Mouse (Mus musculus) left cerebral cortex, adult 11 months (tissue): ENCODE data around the gene Rfc5.

Experiments
- DNase-seq: peaks from one replicate; pipeline ENCODE4 v3.0.0; 2022; ENCODE audit warnings: low spot score

Gene Rfc5

GRCm38 (mm10) chr5:117374372-117375049 lies 14.3 kb downstream of the Rfc5 start:
- DNase-seq, result no peak

DNA sequence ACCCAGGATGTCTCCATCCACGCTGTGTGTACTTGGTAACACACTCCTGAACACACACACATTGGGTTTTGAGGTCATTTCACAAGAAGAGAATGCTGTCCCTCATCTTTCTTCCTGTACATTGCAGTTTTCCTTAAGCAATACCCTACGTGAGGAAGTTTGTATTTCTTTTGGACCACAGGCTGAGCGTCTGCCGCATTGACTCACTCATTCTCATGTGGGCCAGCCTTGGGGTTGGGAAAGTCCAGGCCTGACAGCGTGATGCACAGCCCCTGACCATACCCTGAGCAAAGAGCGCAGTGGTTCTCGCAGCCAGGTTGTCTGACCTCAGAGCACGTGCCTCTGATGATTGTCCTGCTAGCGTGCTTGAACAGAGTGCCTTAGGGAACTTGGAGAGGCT lies 15.4 kb downstream of the Rfc5 start:
- DNase-seq, result no peak

- no peak for DNase-seq
Measured at GRCm38 (mm10) chr5:117370592-117370991, 18.3 kb downstream of the Rfc5 start.

GRCm38 (mm10) chr5:117367206-117367605 lies 21.6 kb downstream of the Rfc5 start:
- DNase-seq, result no peak

- no peak for DNase-seq
Measured at GRCm38 (mm10) chr5:117365904-117366561, 22.8 kb downstream of the Rfc5 start.

DNA sequence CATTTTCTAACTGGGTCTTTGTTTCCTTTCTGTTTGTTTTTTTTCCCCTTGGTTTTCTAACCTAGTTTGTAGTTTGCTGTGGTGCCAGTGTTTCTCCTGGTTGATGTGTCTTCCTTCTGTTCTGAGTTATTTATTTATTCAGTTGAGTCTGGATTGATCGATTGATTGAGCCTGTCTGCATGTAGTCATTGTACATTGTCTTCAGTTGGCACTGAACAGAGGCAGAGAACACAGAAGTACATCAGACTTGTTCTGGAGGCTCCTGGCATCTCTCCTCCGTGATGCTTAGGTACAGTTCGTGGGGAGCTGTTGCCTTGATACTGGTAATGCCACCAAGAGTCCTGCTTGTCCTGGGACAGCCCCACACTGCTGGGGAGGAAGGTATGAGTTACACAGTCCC lies 24.0 kb downstream of the Rfc5 start:
- no peak for DNase-seq

GRCm38 (mm10) chr5:117363066-117363782 lies 25.6 kb downstream of the Rfc5 start:
- DNase-seq, result no peak

DNA sequence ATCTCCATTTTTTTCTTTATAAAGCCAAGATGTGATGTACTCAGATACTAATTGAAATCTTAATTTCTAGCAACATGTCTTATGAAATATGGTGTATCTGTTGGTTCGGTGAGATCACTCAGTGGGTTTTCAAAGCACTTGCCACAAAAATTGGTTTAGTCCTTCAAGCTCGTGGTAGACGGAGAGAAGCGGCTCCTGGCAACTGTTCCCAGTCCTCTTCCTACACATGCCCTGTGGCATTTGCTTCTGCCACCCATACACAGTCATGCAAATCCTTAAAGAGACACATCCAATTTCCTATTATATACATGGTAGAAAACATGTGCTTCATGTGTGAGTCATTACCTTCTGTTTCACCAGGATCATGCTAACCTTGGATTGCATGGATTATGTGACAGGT lies 27.3 kb downstream of the Rfc5 start:
- DNase-seq, result no peak

- no peak for DNase-seq
Measured at GRCm38 (mm10) chr5:117360631-117361541, 28.0 kb downstream of the Rfc5 start.

DNA sequence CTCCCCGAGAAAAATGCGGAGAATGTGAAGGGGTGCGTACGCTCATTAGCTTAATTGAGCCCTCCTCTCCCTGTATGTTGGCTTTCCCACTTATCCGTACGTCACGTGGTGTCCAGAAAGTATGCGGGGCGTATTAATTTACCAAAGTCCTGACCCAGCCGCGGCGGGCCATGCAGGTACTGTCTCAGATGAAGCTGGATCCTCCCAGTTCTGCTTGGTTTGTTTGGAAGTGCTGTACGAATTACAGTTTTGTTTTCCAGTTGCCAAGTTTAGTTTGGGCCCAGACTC lies 28.7 kb downstream of the Rfc5 start:
- DNase-seq, result no peak

- DNase-seq, result no peak
Measured at GRCm38 (mm10) chr5:117359497-117360227, 29.2 kb downstream of the Rfc5 start.

DNA sequence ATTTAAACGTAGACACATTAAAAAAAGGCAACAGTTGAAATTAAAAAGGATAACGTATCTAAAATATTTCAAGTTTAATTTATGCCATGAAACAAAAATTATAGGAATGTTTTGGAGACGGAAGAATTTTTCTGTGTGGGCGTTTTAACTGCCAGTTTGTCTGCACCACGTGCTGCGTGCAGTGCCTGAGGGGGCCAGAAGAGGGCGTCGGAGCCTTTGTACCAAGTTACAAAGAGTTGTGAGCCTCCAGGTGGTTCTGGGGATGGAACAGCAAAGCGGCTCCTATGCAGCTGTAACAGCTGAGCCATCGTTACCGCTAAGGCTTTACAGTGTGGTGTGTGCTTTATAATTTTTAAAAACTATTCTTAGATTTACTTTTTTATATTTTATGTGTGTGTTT lies 30.1 kb downstream of the Rfc5 start:
- DNase-seq, result peak; percentile 63

GRCm38 (mm10) chr5:117358248-117358630 lies 30.6 kb downstream of the Rfc5 start:
- DNase-seq, result no peak

- DNase-seq, result no peak
Measured at GRCm38 (mm10) chr5:117357478-117358247, 31.2 kb downstream of the Rfc5 start.

DNA sequence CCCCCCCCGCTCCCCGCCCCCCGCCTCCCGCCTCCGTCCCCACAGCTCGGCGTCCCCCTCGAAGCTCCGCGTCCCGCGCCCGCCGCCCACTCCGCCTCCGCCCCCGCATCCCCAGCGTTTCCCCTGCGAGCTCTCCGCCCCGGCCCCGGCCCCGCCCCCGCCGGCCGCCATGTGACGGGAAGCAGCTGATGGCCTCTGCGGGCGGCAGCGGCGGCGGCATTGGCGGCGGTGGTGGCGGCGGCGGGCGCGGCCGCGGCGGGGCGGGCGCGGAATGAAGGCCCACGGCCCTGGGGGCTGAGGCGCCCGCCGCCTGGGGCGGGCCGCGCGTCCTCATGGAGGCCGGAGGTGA lies 31.7 kb downstream of the Rfc5 start, which contains the start of gene Wsb2:
Gene Wsb2, plus strand, starts transcription at position 176 of the 349 bp plus-strand sequence.
- no peak for DNase-seq

DNA sequence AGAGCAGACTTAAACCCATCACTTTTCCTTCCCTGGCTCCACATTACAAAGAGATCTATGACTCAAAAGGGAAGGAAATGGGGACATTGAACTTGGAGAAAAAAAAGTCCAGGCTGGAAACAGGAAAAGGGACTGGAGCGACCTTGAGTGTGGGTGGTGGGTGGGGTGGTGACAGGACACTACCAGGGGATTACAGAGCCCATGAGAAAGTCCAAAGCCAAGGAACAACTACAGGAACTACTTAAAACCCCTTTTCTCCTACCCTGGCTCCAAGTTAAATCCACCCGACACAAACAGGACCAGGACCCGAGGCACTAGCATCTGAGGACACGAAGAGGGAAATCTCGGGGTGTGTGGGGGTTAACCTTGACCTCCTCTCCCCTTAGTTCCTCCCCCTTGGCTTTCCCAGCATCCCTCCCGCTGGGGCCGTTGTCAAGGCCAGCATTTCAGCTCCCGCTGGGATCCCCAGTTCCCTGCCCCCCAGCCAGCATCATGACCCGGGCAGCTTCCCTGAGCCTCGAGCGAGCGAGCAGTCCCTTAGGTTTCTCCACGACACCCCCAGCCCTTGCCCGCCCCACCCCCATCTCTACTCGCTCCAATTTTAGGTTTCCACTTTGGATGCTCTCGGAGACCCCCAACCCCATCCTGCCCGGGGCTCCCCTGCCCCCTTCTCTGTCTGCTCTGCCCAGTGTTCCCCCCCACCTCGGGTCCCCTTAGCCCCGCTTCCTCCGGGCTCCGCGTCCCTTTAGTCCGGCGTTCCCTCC lies 32.3 kb downstream of the Rfc5 start:
- no peak for DNase-seq

DNA sequence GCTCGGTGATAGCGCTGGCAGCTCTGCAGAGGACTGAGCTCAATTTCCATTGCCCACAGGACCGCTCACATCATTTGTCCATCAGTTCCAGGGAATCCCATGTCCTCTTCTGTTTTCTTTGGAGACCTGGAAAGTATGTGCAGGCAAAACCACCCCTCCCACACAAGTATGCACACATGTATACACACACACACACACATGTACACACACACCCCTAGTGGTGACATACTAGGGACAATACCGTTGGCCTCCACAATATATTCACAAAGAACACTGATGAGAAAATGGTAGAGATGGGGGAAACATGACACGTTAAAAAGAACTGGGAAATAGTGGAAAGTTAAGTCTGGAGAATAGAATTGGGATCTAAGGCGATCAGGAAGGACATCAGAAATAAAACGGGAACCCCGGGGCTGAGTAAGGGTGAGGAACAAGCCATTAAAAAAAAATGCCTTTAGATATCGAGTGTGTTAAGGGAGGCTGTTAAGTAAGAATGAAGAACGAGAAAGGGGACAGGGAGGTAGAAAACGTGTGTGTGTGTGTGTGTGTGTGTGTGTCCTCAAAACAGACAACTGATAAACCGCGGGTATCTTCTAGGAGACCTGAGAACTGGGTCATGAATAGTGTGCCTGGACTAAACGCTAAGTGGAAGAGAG lies 33.1 kb downstream of the Rfc5 start:
- DNase-seq, result no peak

- DNase-seq, result no peak
Measured at GRCm38 (mm10) chr5:117354121-117354520, 34.7 kb downstream of the Rfc5 start.

DNA sequence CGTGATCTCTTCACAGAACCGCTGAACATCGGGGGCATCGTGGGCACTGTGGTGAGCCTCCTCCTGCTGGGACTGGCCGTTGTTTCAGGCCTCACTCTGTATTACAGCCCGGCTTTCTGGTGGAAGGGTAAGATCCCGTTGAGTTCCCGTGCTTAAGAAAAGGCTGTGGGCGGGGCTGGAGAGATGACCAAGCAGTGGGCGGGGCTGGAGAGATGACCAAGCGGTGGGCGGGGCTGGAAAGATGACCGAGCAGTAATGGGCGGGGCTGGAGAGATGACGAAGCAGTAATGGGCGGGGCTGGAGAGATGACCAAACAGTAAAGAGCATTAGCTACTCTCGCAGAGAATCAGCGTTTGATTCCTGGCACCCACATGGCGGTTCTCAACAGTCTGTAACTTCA lies 40.6 kb downstream of the Rfc5 start:
- DNase-seq, result no peak

- DNase-seq, result no peak
Measured at GRCm38 (mm10) chr5:117347838-117348237, 41.0 kb downstream of the Rfc5 start.
